Mouse (Mus musculus): ENCODE measurements around the gene Slco3a1. TPM values are rescaled to one million over a fixed set of nuclear protein-coding genes. Genes with fewer than 3 reads are reported as not detected.

Gene Slco3a1
- polyA plus RNA-seq, 2 experiments: 0.69 to 1.1 TPM

GRCm38 (mm10) chr7:74541958-74542357, 12.6 kb downstream of the Slco3a1 start:
- Histone ChIP-seq H3K27ac (no peak overlapping the region), H3K36me3 (replicated peaks; ENCODE audit: control insufficient read depth, insufficient read depth, low read depth) (no peaks in the 10 kb centered on the region), H3K4me2 (ENCODE audit: low read depth) (no peak overlapping the region), H3K9ac (replicated peaks) (no peak overlapping the region), H3K4me3 (ENCODE audit: insufficient read depth in 1 of 2, low read depth in 2 of 2, low read length in 2 of 2) (no peak overlapping the region), H3K9me3 (ENCODE audit: control insufficient read depth, low read length) (no peaks in the 10 kb centered on the region), H3K27me3 (ENCODE audit: control insufficient read depth, insufficient read depth, low read length) (no peaks in the 10 kb centered on the region), H3K4me1 (replicated peaks; ENCODE audit: control insufficient read depth in 2 of 2, insufficient read depth in 2 of 2, low read length in 1 of 2) (peaks cover 0 to 2% of the 10 kb centered on the region in 2 experiments; a peak in 2 of 4 replicates)
- no peak for ATAC-seq (ENCODE audit: insufficient read depth)
- no peak for DNase-seq (ENCODE audit: low read depth in 3 of 3, low spot score in 3 of 3)
- 45% methylated on average over 4 of the region's 4 CpGs for WGBS (ENCODE audit: insufficient replicate concordance)
- TF ChIP-seq CTCF (IDR thresholded peaks at IDR 0.05; ENCODE audit: low read depth) (no peak), EP300 (IDR thresholded peaks at IDR 0.05; ENCODE audit: low read depth) (no peak)

- WGBS (ENCODE audit: insufficient replicate concordance): 70% methylated on average over 7 of the region's 7 CpGs
- DNase-seq (ENCODE audit: low read depth in 3 of 3, low spot score in 3 of 3) (no peak), ATAC-seq (ENCODE audit: insufficient read depth) (no peak)
- Histone ChIP-seq H3K9ac (replicated peaks) (no peak overlapping the region), H3K36me3 (replicated peaks; ENCODE audit: control insufficient read depth, insufficient read depth, low read depth) (no peaks in the 10 kb centered on the region), H3K9me3 (ENCODE audit: control insufficient read depth, low read length) (no peaks in the 10 kb centered on the region), H3K4me2 (ENCODE audit: low read depth) (no peak overlapping the region), H3K27me3 (ENCODE audit: control insufficient read depth, insufficient read depth, low read length) (no peaks in the 10 kb centered on the region), H3K4me1 (replicated peaks; ENCODE audit: control insufficient read depth in 2 of 2, insufficient read depth in 2 of 2, low read length in 1 of 2) (peaks cover 0 to 2% of the 10 kb centered on the region in 2 experiments; a peak in 2 of 4 replicates), H3K4me3 (ENCODE audit: insufficient read depth in 1 of 2, low read depth in 2 of 2, low read length in 2 of 2) (no peak overlapping the region), H3K27ac (no peak overlapping the region)
- TF ChIP-seq EP300 (IDR thresholded peaks at IDR 0.05; ENCODE audit: low read depth): no peak
- TF ChIP-seq CTCF (IDR thresholded peaks at IDR 0.05; ENCODE audit: low read depth): no peak
Observed at GRCm38 (mm10) chr7:74540933-74541725, 13.5 kb downstream of the Slco3a1 start.

- no peaks in the 10 kb centered on the region for H3K27me3 ChIP-seq (ENCODE audit: control insufficient read depth, insufficient read depth, low read length)
- no peak overlapping the region for H3K4me3 ChIP-seq (ENCODE audit: insufficient read depth in 1 of 2, low read depth in 2 of 2, low read length in 2 of 2)
- DNase-seq (ENCODE audit: low read depth in 3 of 3, low spot score in 3 of 3) (no peak), ATAC-seq (ENCODE audit: insufficient read depth) (no peak)
- H3K36me3 ChIP-seq (replicated peaks; ENCODE audit: control insufficient read depth, insufficient read depth, low read depth): no peaks in the 10 kb centered on the region
- no peak overlapping the region for H3K9ac ChIP-seq (replicated peaks)
- TF ChIP-seq CTCF (IDR thresholded peaks at IDR 0.05; ENCODE audit: low read depth) (no peak), EP300 (IDR thresholded peaks at IDR 0.05; ENCODE audit: low read depth) (no peak)
- H3K4me1 ChIP-seq (replicated peaks; ENCODE audit: control insufficient read depth in 2 of 2, insufficient read depth in 2 of 2, low read length in 1 of 2): peaks cover 0 to 2% of the 10 kb centered on the region in 2 experiments; a peak in 2 of 4 replicates
- no peak overlapping the region for H3K4me2 ChIP-seq (ENCODE audit: low read depth)
- no peaks in the 10 kb centered on the region for H3K9me3 ChIP-seq (ENCODE audit: control insufficient read depth, low read length)
- WGBS (ENCODE audit: insufficient replicate concordance): 58% methylated on average over 4 of the region's 4 CpGs
- H3K27ac ChIP-seq: no peak overlapping the region
Observed at GRCm38 (mm10) chr7:74536186-74536585, 18.4 kb downstream of the Slco3a1 start.

- Histone ChIP-seq H3K27me3 (ENCODE audit: control insufficient read depth, insufficient read depth, low read length) (no peaks in the 10 kb centered on the region), H3K27ac (no peak overlapping the region), H3K9me3 (ENCODE audit: control insufficient read depth, low read length) (no peaks in the 10 kb centered on the region), H3K36me3 (replicated peaks; ENCODE audit: control insufficient read depth, insufficient read depth, low read depth) (no peaks in the 10 kb centered on the region), H3K4me1 (replicated peaks; ENCODE audit: control insufficient read depth in 2 of 2, insufficient read depth in 2 of 2, low read length in 1 of 2) (peaks cover 0 to 4% of the 10 kb centered on the region in 2 experiments; a peak in 1 of 4 replicates), H3K4me3 (ENCODE audit: insufficient read depth in 1 of 2, low read depth in 2 of 2, low read length in 2 of 2) (no peak overlapping the region), H3K9ac (replicated peaks) (no peak overlapping the region), H3K4me2 (ENCODE audit: low read depth) (no peak overlapping the region)
- WGBS (ENCODE audit: insufficient replicate concordance): 57% methylated on average over 7 of the region's 7 CpGs
- TF ChIP-seq CTCF (IDR thresholded peaks at IDR 0.05; ENCODE audit: low read depth) (no peak), EP300 (IDR thresholded peaks at IDR 0.05; ENCODE audit: low read depth) (no peak)
- ATAC-seq (ENCODE audit: insufficient read depth): no peak
- no peak for DNase-seq (ENCODE audit: low read depth in 3 of 3, low spot score in 3 of 3)
Observed at GRCm38 (mm10) chr7:74531468-74532097, 23.0 kb downstream of the Slco3a1 start.

- 21% methylated on average over 2 of the region's 2 CpGs for WGBS (ENCODE audit: insufficient replicate concordance)
- DNase-seq (ENCODE audit: low read depth in 3 of 3, low spot score in 3 of 3): no peak
- no peaks in the 10 kb centered on the region for H3K9me3 ChIP-seq (ENCODE audit: control insufficient read depth, low read length)
Observed at GRCm38 (mm10) chr7:74529877-74530276, 24.7 kb downstream of the Slco3a1 start.

More at GRCm38 (mm10) chr7:74529877-74530276, 24.7 kb downstream of the Slco3a1 start:
- TF ChIP-seq CTCF (IDR thresholded peaks at IDR 0.05; ENCODE audit: low read depth) (no peak), EP300 (IDR thresholded peaks at IDR 0.05; ENCODE audit: low read depth) (no peak)
- no peaks in the 10 kb centered on the region for H3K36me3 ChIP-seq (replicated peaks; ENCODE audit: control insufficient read depth, insufficient read depth, low read depth)
- H3K4me1 ChIP-seq (replicated peaks; ENCODE audit: control insufficient read depth in 2 of 2, insufficient read depth in 2 of 2, low read length in 1 of 2): peaks cover 0 to 4% of the 10 kb centered on the region in 2 experiments; a peak in 1 of 4 replicates
- H3K4me3 ChIP-seq (ENCODE audit: insufficient read depth in 1 of 2, low read depth in 2 of 2, low read length in 2 of 2): no peak overlapping the region
- H3K4me2 ChIP-seq (ENCODE audit: low read depth): no peak overlapping the region
- ATAC-seq (ENCODE audit: insufficient read depth): no peak
- no peaks in the 10 kb centered on the region for H3K27me3 ChIP-seq (ENCODE audit: control insufficient read depth, insufficient read depth, low read length)
- H3K27ac ChIP-seq: no peak overlapping the region
- H3K9ac ChIP-seq (replicated peaks): no peak overlapping the region
